Mouse (Mus musculus): ENCODE measurements around the gene Pbx1.

The Pbx1 gene

GRCm38 (mm10) chr1:168425017-168425705 lies 6.9 kb downstream of the Pbx1 start:
- no peak for DNase-seq

GRCm38 (mm10) chr1:168423389-168423930 lies 8.6 kb downstream of the Pbx1 start:
- DNase-seq = no peak

GRCm38 (mm10) chr1:168418903-168419302 lies 13.2 kb downstream of the Pbx1 start:
- no peak for DNase-seq

- DNase-seq = no peak
Observed at GRCm38 (mm10) chr1:168417626-168418025, 14.4 kb downstream of the Pbx1 start.

GRCm38 (mm10) chr1:168416729-168417437 lies 15.2 kb downstream of the Pbx1 start:
- no peak for DNase-seq

GRCm38 (mm10) chr1:168410611-168411010 lies 21.5 kb downstream of the Pbx1 start:
- no peak for DNase-seq

GRCm38 (mm10) chr1:168410054-168410453 lies 22.0 kb downstream of the Pbx1 start:
- no peak for DNase-seq

GRCm38 (mm10) chr1:168408757-168409156 lies 23.3 kb downstream of the Pbx1 start:
- DNase-seq = no peak

GRCm38 (mm10) chr1:168407958-168408357 lies 24.1 kb downstream of the Pbx1 start:
- no peak for DNase-seq

GRCm38 (mm10) chr1:168406291-168406675 lies 25.8 kb downstream of the Pbx1 start:
- DNase-seq = no peak

GRCm38 (mm10) chr1:168405645-168406290 lies 26.3 kb downstream of the Pbx1 start:
- no peak for DNase-seq

GRCm38 (mm10) chr1:168403529-168403928 lies 28.5 kb downstream of the Pbx1 start:
- no peak for DNase-seq

- no peak for DNase-seq
Observed at GRCm38 (mm10) chr1:168402683-168403082, 29.4 kb downstream of the Pbx1 start.

GRCm38 (mm10) chr1:168395523-168396159 lies 36.4 kb downstream of the Pbx1 start:
- DNase-seq = no peak

- DNase-seq = no peak
Observed at GRCm38 (mm10) chr1:168394535-168394934, 37.5 kb downstream of the Pbx1 start.

GRCm38 (mm10) chr1:168393456-168393855 lies 38.6 kb downstream of the Pbx1 start:
- no peak for DNase-seq

- DNase-seq = no peak
Observed at GRCm38 (mm10) chr1:168392500-168392853, 39.6 kb downstream of the Pbx1 start.

GRCm38 (mm10) chr1:168391617-168392499 lies 40.2 kb downstream of the Pbx1 start:
- no peak for DNase-seq

GRCm38 (mm10) chr1:168390748-168391147 lies 41.3 kb downstream of the Pbx1 start:
- no peak for DNase-seq

- DNase-seq = no peak
Observed at GRCm38 (mm10) chr1:168386159-168386558, 45.9 kb downstream of the Pbx1 start.

GRCm38 (mm10) chr1:168384594-168384955 lies 47.5 kb downstream of the Pbx1 start:
- DNase-seq = no peak

- DNase-seq = no peak
Observed at GRCm38 (mm10) chr1:168383832-168384593, 48.1 kb downstream of the Pbx1 start.
